Mouse (Mus musculus) ES-CJ7 (cell line): Measurements from ENCODE around the gene B3gnt3.

Source experiments
- DNase-seq: peaks from one replicate; pipeline ENCODE4 v3.0.0; 2011; ENCODE audit warnings: low read depth, low spot score

Gene B3gnt3

DNA sequence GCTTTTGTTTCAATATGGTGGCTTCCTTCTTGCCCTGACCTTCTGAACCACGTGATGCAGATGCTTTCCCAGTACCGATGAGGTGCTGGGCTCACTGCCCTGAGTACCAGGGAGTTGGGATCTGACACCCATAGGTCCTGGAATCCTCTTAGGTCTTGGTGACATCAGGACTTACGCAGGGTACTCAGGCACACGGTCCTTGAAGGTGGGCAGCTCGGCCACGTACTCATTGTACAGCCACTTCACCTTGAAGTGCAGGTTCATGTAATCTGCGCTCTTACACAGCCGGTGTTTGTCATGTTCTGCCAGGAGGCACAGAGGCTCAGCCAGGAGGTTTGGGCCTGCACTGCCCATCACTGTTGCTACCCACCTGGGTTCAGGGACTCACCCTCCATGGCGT, 56.1 kb downstream of the B3gnt3 start:
- DNase-seq = no peak
